Mouse (Mus musculus) lung, embryonic 14.5 days (tissue): ENCODE data around the gene St8sia2. TPM values are rescaled to one million over a fixed set of nuclear protein-coding genes. Genes with fewer than 3 reads are reported as not detected.

Experiments
- ATAC-seq: fragments of 200-750 bp; cut with Nextera tagmentation; 2 replicates; pipeline ENCODE4 v1.8.0; 2017; ENCODE audit warnings: mild to moderate bottlenecking, moderate TSS enrichment, moderate library complexity; ENCODE audit not compliant: insufficient read depth
- DNase-seq: peaks from one replicate; pipeline ENCODE4 v3.0.0-alpha.2; 2015
- H3K27ac ChIP-seq: fragments of 300-500 bp; sonication (generic); 2 replicates; pipeline ENCODE4 v1.5.1; 2014; ENCODE audit warnings: low read depth, mild to moderate bottlenecking, moderate library complexity
- H3K27me3 ChIP-seq: fragments of 300-500 bp; sonication (generic); 2 replicates; pipeline ENCODE4 v1.6.1; 2014; ENCODE audit warnings: low read length, control low read depth; ENCODE audit not compliant: insufficient read depth
- H3K36me3 ChIP-seq: fragments of 300-500 bp; sonication (generic); 2 replicates; pipeline ENCODE4 v1.6.1; 2014; ENCODE audit warnings: control low read depth; ENCODE audit not compliant: insufficient read depth
- H3K4me1 ChIP-seq: fragments of 300-500 bp; sonication (generic); 2 replicates; pipeline ENCODE4 v1.6.1; 2014; ENCODE audit warnings: antibody characterized with exemption, control low read depth; ENCODE audit not compliant: insufficient read depth
- H3K4me2 ChIP-seq: fragments of 300-500 bp; sonication (generic); 2 replicates; pipeline ENCODE4 v1.6.1; 2014; ENCODE audit warnings: mild to moderate bottlenecking
- H3K4me3 ChIP-seq: fragments of 300-500 bp; sonication (generic); 2 replicates; pipeline ENCODE4 v1.5.1; 2014; ENCODE audit warnings: low read depth, low read length
- H3K9ac ChIP-seq: fragments of 300-500 bp; sonication (generic); 2 replicates; pipeline ENCODE4 v1.6.1; 2014
- H3K9me3 ChIP-seq: fragments of 300-500 bp; sonication (generic); 2 replicates; pipeline ENCODE4 v1.6.1; 2016; ENCODE audit warnings: low read depth, low read length, control low read depth
- CTCF ChIP-seq: IDR thresholded peaks from 2 replicates; pipeline ENCODE4 v1.5.1; 2016; ENCODE audit warnings: antibody characterized with exemption, low read depth
- WGBS: fragments of 180-500 bp; shearing (Covaris S2); extraction: QIAGEN DNeasy Blood & Tissue Kit; methylation state at CpG from one replicate; pipeline ENCODE4 v1.1.7; 2014; 5-methylcytosine and 5-hydroxymethylcytosine counted together
- polyA plus RNA-seq: library from polyadenylated mRNA; unstranded; fragments of >200 nt; fragmentation: Nextera tagmentation; extraction: Ambion mirVana; gene quantifications from 2 replicates; pipeline ENCODE4 v1.2.1, GENCODE M21; 2014

Gene St8sia2
- polyA plus RNA-seq, 1 experiment from 2014 or later: 19.0 TPM

GRCm38 (mm10) chr7:74012858-74013600 is 461 bp downstream of the St8sia2 start:
- H3K9me3 ChIP-seq: no peaks in the 10 kb centered on the region
- peak overlapping the region; percentile 82 for H3K27ac ChIP-seq
- no peak for TF ChIP-seq CTCF
- DNase-seq: peak; percentile 49
- peak overlapping the region; percentile 78 for H3K4me3 ChIP-seq
- no peaks in the 10 kb centered on the region for H3K36me3 ChIP-seq
- no peaks in the 10 kb centered on the region; the same call in 1 of the 2 replicates for H3K27me3 ChIP-seq
- H3K4me1 ChIP-seq: no peaks in the 10 kb centered on the region
- WGBS: under 1% methylated on average over 70 of the region's 70 CpGs
- peak overlapping the region; percentile 93 for H3K4me2 ChIP-seq
- ATAC-seq: peak; percentile 25
- H3K9ac ChIP-seq: peak overlapping the region; percentile 81

GRCm38 (mm10) chr7:74011976-74012857 is 1.3 kb downstream of the St8sia2 start:
- H3K4me2 ChIP-seq: peak overlapping the region; percentile 93
- ATAC-seq (peak; percentile 30; the same call in 1 of the 2 replicates), DNase-seq (peak; percentile 52)
- TF ChIP-seq CTCF: no peak
- H3K27me3 ChIP-seq: no peaks in the 10 kb centered on the region; the same call in 1 of the 2 replicates
- peaks cover 2% of the 10 kb centered on the region; the same call in 1 of the 2 replicates for H3K4me1 ChIP-seq
- H3K9me3 ChIP-seq: no peaks in the 10 kb centered on the region
- peak overlapping the region; percentile 82; the same call in 1 of the 2 replicates for H3K27ac ChIP-seq
- no peaks in the 10 kb centered on the region for H3K36me3 ChIP-seq
- peak overlapping the region; percentile 81 for H3K9ac ChIP-seq
- peak overlapping the region; percentile 78 for H3K4me3 ChIP-seq
- 4% methylated on average over 43 of the region's 43 CpGs for WGBS

DNA sequence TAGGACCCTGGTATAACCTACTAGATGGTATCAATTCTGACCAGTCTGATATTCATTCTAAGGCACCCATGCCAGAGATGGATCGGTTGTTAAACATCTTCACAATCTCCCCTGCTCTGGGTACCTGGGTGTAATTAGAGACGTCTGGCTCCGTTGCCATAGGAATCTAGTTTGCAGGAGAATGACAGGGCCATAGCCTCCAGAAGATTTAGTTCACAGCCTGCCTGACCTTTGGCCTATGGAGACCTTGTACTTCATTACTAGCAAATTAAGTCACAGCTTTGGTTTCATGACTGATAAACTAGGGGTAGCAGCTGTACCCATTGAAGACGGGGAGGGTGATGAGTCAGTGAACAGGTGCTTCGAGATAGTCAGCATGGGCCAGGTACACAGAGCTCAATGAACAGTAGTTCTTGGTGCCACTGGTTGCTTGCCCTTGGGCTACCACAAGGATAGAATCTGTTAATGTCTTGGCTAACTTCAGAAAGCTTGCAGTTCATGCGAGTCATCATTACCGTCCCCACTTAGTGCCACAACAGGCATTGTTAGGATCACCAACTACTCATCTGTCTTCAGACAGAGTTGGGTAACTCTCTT is 4.4 kb downstream of the St8sia2 start:
- 53% methylated on average over 7 of the region's 7 CpGs for WGBS
- peaks cover 5% of the 10 kb centered on the region; the same call in 1 of the 2 replicates for H3K4me1 ChIP-seq
- H3K4me2 ChIP-seq: no peak overlapping the region
- ATAC-seq (no peak), DNase-seq (no peak)
- H3K27me3 ChIP-seq: no peaks in the 10 kb centered on the region; the same call in 1 of the 2 replicates
- H3K9ac ChIP-seq: no peak overlapping the region
- no peak overlapping the region for H3K4me3 ChIP-seq
- no peaks in the 10 kb centered on the region for H3K9me3 ChIP-seq
- no peaks in the 10 kb centered on the region for H3K36me3 ChIP-seq
- H3K27ac ChIP-seq: no peak overlapping the region
- TF ChIP-seq CTCF: no peak

GRCm38 (mm10) chr7:74006775-74007371 is 6.6 kb downstream of the St8sia2 start:
- H3K4me3 ChIP-seq: no peak overlapping the region
- 29% methylated on average over 9 of the region's 9 CpGs for WGBS
- DNase-seq (peak; percentile 44), ATAC-seq (peak; percentile 48; the same call in 1 of the 2 replicates)
- no peak overlapping the region for H3K9ac ChIP-seq
- no peaks in the 10 kb centered on the region for H3K27me3 ChIP-seq
- peaks cover 5% of the 10 kb centered on the region; the same call in 1 of the 2 replicates for H3K4me1 ChIP-seq
- TF ChIP-seq CTCF: peak; percentile 32
- no peak overlapping the region for H3K4me2 ChIP-seq
- 0 out of 2 replicates have a peak overlapping the region, but pooled peaks have one; percentile 13 for H3K27ac ChIP-seq
- H3K9me3 ChIP-seq: no peaks in the 10 kb centered on the region
- H3K36me3 ChIP-seq: no peaks in the 10 kb centered on the region

DNA sequence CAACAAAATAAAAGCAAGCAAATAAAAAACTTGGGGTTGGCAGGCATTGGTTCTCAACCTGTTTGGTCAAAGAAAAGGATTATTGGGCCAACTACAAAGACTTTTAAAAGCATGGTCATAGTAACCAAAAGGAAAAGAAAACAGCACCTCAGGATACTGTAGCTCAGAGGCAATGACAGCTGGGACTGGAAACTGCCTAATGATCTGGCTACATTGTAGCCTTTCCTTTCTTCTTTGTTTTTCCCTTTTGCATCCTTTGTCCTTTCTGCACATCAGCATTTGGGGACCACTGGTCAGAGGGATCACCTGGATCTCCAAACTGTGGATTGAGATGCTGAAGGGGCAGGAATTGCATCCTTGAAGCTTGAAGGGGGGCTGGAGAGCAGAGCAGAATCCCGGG is 7.1 kb downstream of the St8sia2 start:
- Histone ChIP-seq H3K4me2 (no peak overlapping the region), H3K4me3 (no peak overlapping the region), H3K9ac (no peak overlapping the region), H3K9me3 (no peaks in the 10 kb centered on the region), H3K36me3 (no peaks in the 10 kb centered on the region), H3K27ac (0 out of 2 replicates have a peak overlapping the region, but pooled peaks have one; percentile 13), H3K4me1 (peaks cover 5% of the 10 kb centered on the region; the same call in 1 of the 2 replicates), H3K27me3 (no peaks in the 10 kb centered on the region)
- no peak for ATAC-seq
- no peak for DNase-seq
- TF ChIP-seq CTCF: no peak
- 9% methylated on average over 1 of the region's 1 CpGs for WGBS

DNA sequence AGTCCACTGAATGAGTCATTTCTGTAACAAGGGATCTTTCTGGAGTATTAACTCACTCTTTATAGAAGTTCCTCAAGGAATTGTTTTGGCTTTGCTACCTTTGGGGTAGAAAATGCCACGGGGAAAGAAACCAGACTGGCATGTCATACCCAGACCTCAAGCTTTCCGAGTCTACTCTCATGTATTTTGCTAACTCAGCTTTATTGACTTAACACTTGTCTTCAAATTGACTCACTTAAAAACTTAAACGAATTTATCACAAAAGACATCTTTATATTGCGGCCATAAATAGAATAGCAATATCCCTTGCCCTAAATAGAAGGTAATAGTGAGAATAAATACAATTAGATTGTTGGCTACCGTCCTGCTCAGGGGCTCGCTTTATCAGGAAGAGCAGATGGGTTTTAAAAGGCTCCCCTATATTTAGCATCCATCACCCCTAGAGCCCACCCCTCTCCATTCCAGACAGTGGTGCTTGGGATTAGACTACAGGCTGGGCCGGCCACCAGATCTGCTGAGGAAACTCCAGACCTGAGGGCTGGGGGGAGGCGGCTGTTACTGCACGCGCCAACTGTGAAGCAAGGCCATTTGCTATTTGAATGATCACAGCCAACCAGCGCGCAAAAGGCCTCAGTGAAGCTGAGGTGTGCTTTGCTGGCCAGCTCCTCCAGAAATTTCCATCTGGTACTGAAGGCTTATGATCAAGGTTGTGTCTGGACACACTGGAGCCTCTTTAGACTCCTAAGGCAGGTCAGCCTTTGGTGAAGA is 12.6 kb downstream of the St8sia2 start:
- Histone ChIP-seq H3K36me3 (no peaks in the 10 kb centered on the region), H3K9me3 (no peaks in the 10 kb centered on the region), H3K27me3 (no peaks in the 10 kb centered on the region), H3K9ac (no peak overlapping the region), H3K4me2 (no peak overlapping the region), H3K27ac (no peak overlapping the region), H3K4me1 (no peaks in the 10 kb centered on the region), H3K4me3 (no peak overlapping the region)
- TF ChIP-seq CTCF: no peak
- ATAC-seq (no peak), DNase-seq (no peak)
- WGBS: 81% methylated on average over 12 of the region's 12 CpGs
